Mouse (Mus musculus) CH12.LX (cell line): Measurements from ENCODE around the gene Fez1. TPM values are rescaled to one million over a fixed set of nuclear protein-coding genes. Genes with fewer than 3 reads are reported as not detected.

Experiments
- DNase-seq: peaks from one replicate; pipeline ENCODE4 v3.0.0-alpha.2; 2013; ENCODE audit errors: extremely low read depth
- H3K27ac ChIP-seq: 2 replicates; pipeline ENCODE4 v1.5.1; 2012; ENCODE audit warnings: low read depth, mild to moderate bottlenecking, control low read depth, moderate library complexity; ENCODE audit not compliant: insufficient read depth
- H3K27me3 ChIP-seq: replicated peaks from 2 replicates; pipeline ENCODE3; 2012; ENCODE audit warnings: inconsistent platforms
- H3K36me3 ChIP-seq, 2 experiments: replicated peaks in 1 of 2; 2 replicates each; pipeline versions ENCODE3 to v1.6.1; 2012; ENCODE audit warnings: inconsistent platforms in 1 of 2, low read length in 1 of 2, mild to moderate bottlenecking in 1 of 2, mixed read lengths in 1 of 2, moderate library complexity in 1 of 2; ENCODE audit not compliant: control insufficient read depth in 1 of 2, insufficient read depth in 1 of 2
- H3K4me1 ChIP-seq, 2 experiments: 2 replicates each; pipeline ENCODE4 v1.6.1; 2012; ENCODE audit warnings: inconsistent platforms in 1 of 2, moderate library complexity in 1 of 2; ENCODE audit not compliant: insufficient read depth in 2 of 2, control insufficient read depth in 1 of 2
- H3K4me2 ChIP-seq: 2 replicates; pipeline ENCODE4 v1.6.1; 2012; ENCODE audit warnings: low read depth, mild to moderate bottlenecking, control low read depth; ENCODE audit not compliant: poor library complexity, insufficient read depth, severe bottlenecking
- H3K4me3 ChIP-seq, 3 experiments: fragments of 150-350 bp in 1 of 3; sonication (generic) in 1 of 3; replicated peaks in 1 of 3; 2 replicates each; pipeline versions ENCODE3 to v1.5.1; 2011 to 2012; ENCODE audit warnings: low read depth in 2 of 3, low read length in 2 of 3, mild to moderate bottlenecking in 2 of 3, moderate library complexity in 2 of 3, control low read depth in 1 of 3, improper control_type of control experiment in 1 of 3, inconsistent platforms in 1 of 3, mixed read lengths in 1 of 3; ENCODE audit not compliant: poor library complexity in 1 of 3
- H3K79me2 ChIP-seq: replicated peaks from 2 replicates; pipeline ENCODE4 v1.6.1; 2012; ENCODE audit warnings: mild to moderate bottlenecking, moderate library complexity; ENCODE audit not compliant: control insufficient read depth, poor library complexity, insufficient read depth, severe bottlenecking; ENCODE audit errors: extremely low read depth
- H3K9ac ChIP-seq: 2 replicates; pipeline ENCODE4 v1.6.1; 2012; ENCODE audit warnings: low read depth, mild to moderate bottlenecking, control low read depth, moderate library complexity; ENCODE audit not compliant: insufficient read depth
- H3K9me3 ChIP-seq: replicated peaks from 2 replicates; pipeline ENCODE3; 2012; ENCODE audit warnings: low read length, inconsistent platforms, mixed read lengths
- BHLHE40 ChIP-seq: IDR thresholded peaks from 2 replicates; pipeline ENCODE4 v1.6.1; 2011; ENCODE audit warnings: mild to moderate bottlenecking, low read depth, low read length, improper control_type of control experiment
- CTCF ChIP-seq, 2 experiments: IDR thresholded peaks in 1 of 2; conservative IDR thresholded peaks in 1 of 2; 2 replicates each; pipeline ENCODE4 v1.5.1; 2011 to 2012; ENCODE audit warnings: low read depth in 2 of 2, low read length in 2 of 2, improper control_type of control experiment in 1 of 2, inconsistent platforms in 1 of 2, mild to moderate bottlenecking in 1 of 2, moderate library complexity in 1 of 2
- ELF1 ChIP-seq: IDR thresholded peaks from 2 replicates; pipeline ENCODE4 v1.6.1; 2014; ENCODE audit warnings: low read depth, mild to moderate bottlenecking, inconsistent platforms, low read length, improper control_type of control experiment
- HCFC1 ChIP-seq: IDR thresholded peaks from 2 replicates; pipeline ENCODE4 v1.6.1; 2012; ENCODE audit warnings: low read depth, mild to moderate bottlenecking, inconsistent platforms, low read length, improper control_type of control experiment
- IRF4 ChIP-seq: IDR thresholded peaks from 2 replicates; pipeline ENCODE4 v1.6.1; 2014; ENCODE audit warnings: low read depth, mild to moderate bottlenecking, inconsistent platforms, low read length, improper control_type of control experiment
- JUN ChIP-seq: IDR thresholded peaks from 2 replicates; pipeline ENCODE4 v1.6.1; 2011; ENCODE audit warnings: low read depth, mild to moderate bottlenecking, low read length, improper control_type of control experiment, moderate library complexity; ENCODE audit not compliant: insufficient read depth
- MAX ChIP-seq: IDR thresholded peaks from 2 replicates; pipeline ENCODE4 v1.6.1; 2011; ENCODE audit warnings: low read length, improper control_type of control experiment
- RAD21 ChIP-seq: IDR thresholded peaks from 2 replicates; pipeline ENCODE4 v1.6.1; 2011; ENCODE audit warnings: low read depth, mild to moderate bottlenecking, low read length, improper control_type of control experiment, moderate library complexity
- RCOR1 ChIP-seq: conservative IDR thresholded peaks from 2 replicates; pipeline ENCODE4 v1.6.1; 2012; ENCODE audit warnings: low read depth, mild to moderate bottlenecking, inconsistent platforms, low read length, improper control_type of control experiment
- SIN3A ChIP-seq: IDR thresholded peaks from 2 replicates; pipeline ENCODE4 v1.6.1; 2012; ENCODE audit warnings: low read length, improper control_type of control experiment, inconsistent platforms
- ZNF384 ChIP-seq: IDR thresholded peaks from 2 replicates; pipeline ENCODE4 v1.6.1; 2012; ENCODE audit warnings: low read depth, low read length, improper control_type of control experiment, inconsistent platforms
- dilution Hi-C: fragments of 300-500 bp; cut with MboI; formaldehyde crosslinking; loops from 2 replicates; pipeline ENCODE4 v1.14.3; 2020; ENCODE audit warnings: low sequenced_read_pairs; ENCODE audit not compliant: extremely low pct_unique_long_range_greater_than_20kb, extremely low pct_ligation_motif_present
- in situ Hi-C: fragments of 300-500 bp; cut with MboI; formaldehyde crosslinking; loops from 3 replicates; pipeline ENCODE4 v1.14.3; 2019; ENCODE audit warnings: low sequenced_read_pairs, low pct_ligation_motif_present, low pct_unique_long_range_greater_than_20kb, mixed read lengths
- polyA plus RNA-seq: library from polyadenylated mRNA; unstranded; fragments of >175 nt; gene quantifications from 2 replicates; pipeline ENCODE4 v1.2.1, GENCODE M21; 2012; ENCODE audit warnings: low read depth; ENCODE audit not compliant: insufficient read length
- total RNA-seq, 2 experiments: library from RNA; depleted of rRNA; stranded (reverse); fragments of 300-350 nt in 1 of 2; fragments of >200 nt in 1 of 2; gene quantifications; 2 replicates each; pipeline ENCODE4 v1.2.3; 2012 to 2014

Fez1 gene
- total and polyA plus RNA-seq, 3 experiments, result not detected

DNA sequence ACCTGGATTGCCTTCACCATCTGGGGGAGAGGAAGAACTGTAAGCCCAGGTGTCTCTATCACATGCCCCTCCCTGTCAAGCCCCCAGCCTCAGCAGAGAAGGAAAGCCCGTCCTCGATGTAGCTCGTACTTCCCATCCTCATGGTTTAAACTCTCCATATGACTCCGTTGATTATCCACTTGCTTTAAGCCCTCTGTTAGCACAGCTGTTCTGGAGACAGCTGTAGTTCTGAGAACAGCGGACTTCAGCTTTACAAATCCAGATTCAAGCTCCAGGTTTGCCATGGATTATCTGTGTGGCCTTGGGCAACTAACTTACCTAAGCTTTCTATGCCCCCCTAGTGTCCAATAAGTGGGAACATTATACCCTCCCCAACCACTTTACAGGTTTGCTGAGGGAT is 102.1 kb downstream of the Fez1 start:
- no peak for DNase-seq
- Histone ChIP-seq H3K36me3 (no peaks in the 10 kb centered on the region), H3K4me2 (no peak overlapping the region), H3K4me1 (no peaks in the 10 kb centered on the region), H3K79me2 (no peaks in the 10 kb centered on the region), H3K9ac (no peak overlapping the region), H3K27me3 (peaks cover 32% of the 10 kb centered on the region), H3K9me3 (no peaks in the 10 kb centered on the region), H3K27ac (no peak overlapping the region), H3K4me3 (no peak overlapping the region)
- dilution Hi-C loops, result no loop called here
- TF ChIP-seq SIN3A (no peak), RAD21 (no peak), HCFC1 (no peak), JUN (no peak), ZNF384 (no peak), ELF1 (no peak), MAX (no peak), CTCF (conservative IDR thresholded peaks at IDR 0.05 in 1 of 2, IDR thresholded peaks at IDR 0.05 in 1 of 2; ENCODE audit: low read depth in 2 of 2, low read length in 2 of 2) (no peak), BHLHE40 (no peak), RCOR1 (no peak), IRF4 (no peak)
- in situ Hi-C loops, result no loop called here

Other genes starting within 250 kb of the Fez1 start
- gene Gm17689, start 239.2 kb upstream of the Fez1 start, total RNA-seq (2012; rRNA removed), result not detected in 2 replicates
- not detected in 2 replicates for gene Gm17689, start 239.2 kb upstream of the Fez1 start, total RNA-seq (2014; rRNA removed)
- gene Gm17689, start 239.2 kb upstream of the Fez1 start, polyA plus RNA-seq, result not detected in 2 replicates
- gene A630095E13Rik, start 178.5 kb upstream of the Fez1 start, total RNA-seq (2012; rRNA removed), result 0.88 and 1.2 TPM in 2 replicates
- gene A630095E13Rik, start 178.5 kb upstream of the Fez1 start, total RNA-seq (2014; rRNA removed), result 0.39 TPM in 1 of 2 replicates, not detected in the other
- gene A630095E13Rik, start 178.5 kb upstream of the Fez1 start, polyA plus RNA-seq, result 0.80 TPM in 1 of 2 replicates, not detected in the other
- gene Acrv1, start 128.6 kb upstream of the Fez1 start, total RNA-seq (2012; rRNA removed), result not detected in 2 replicates
- gene Acrv1, start 128.6 kb upstream of the Fez1 start, total RNA-seq (2014; rRNA removed), result not detected in 2 replicates
- gene Acrv1, start 128.6 kb upstream of the Fez1 start, polyA plus RNA-seq, result not detected in 2 replicates
- gene Chek1, start 94.8 kb upstream of the Fez1 start, total RNA-seq (2012; rRNA removed), result 25.6 and 27.1 TPM in 2 replicates
- 75.3 and 92.5 TPM in 2 replicates for gene Chek1, start 94.8 kb upstream of the Fez1 start, total RNA-seq (2014; rRNA removed)
- gene Chek1, start 94.8 kb upstream of the Fez1 start, polyA plus RNA-seq, result 88.1 and 93.2 TPM in 2 replicates
- 269 and 280 TPM in 2 replicates for gene Stt3a, start 54.2 kb upstream of the Fez1 start, total RNA-seq (2012; rRNA removed)
- gene Stt3a, start 54.2 kb upstream of the Fez1 start, total RNA-seq (2014; rRNA removed), result 548 and 559 TPM in 2 replicates
- 388 and 395 TPM in 2 replicates for gene Stt3a, start 54.2 kb upstream of the Fez1 start, polyA plus RNA-seq
- 37.7 and 38.7 TPM in 2 replicates for gene Ei24, start 24.5 kb upstream of the Fez1 start, total RNA-seq (2012; rRNA removed)
- 48.5 and 57.6 TPM in 2 replicates for gene Ei24, start 24.5 kb upstream of the Fez1 start, total RNA-seq (2014; rRNA removed)
- 64.3 and 64.6 TPM in 2 replicates for gene Ei24, start 24.5 kb upstream of the Fez1 start, polyA plus RNA-seq